Mouse (Mus musculus): ENCODE measurements around the gene Cobl. TPM values are rescaled to one million over a fixed set of nuclear protein-coding genes. Genes with fewer than 3 reads are reported as not detected.
A peak's percentile ranks its signal among the peaks of the same experiment; 100 is the strongest.

Cobl gene
- polyA plus RNA-seq, 1 experiment from 2014 or later: 3.3 TPM

DNA sequence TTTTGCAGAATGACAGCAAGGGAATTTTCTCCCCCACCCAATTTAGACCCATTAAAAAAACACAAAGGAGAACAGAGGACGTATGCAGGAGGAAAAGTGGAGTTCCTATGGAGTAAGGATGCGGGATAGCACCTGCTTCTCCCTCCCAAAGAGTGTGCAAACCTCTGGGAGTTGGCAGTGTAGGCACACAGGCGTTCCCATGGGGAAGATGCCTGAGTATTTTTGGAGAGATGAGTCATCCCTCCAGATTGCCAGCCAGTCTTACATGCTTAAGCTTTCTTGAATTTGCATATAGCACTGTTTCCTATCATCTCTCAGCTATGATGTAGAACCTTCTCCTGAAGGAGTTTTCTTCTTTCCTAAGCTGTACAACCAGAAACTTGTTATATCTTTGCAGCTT is 70.6 kb downstream of the Cobl start:
- DNase-seq (ENCODE audit: low spot score) (no peak), ATAC-seq (ENCODE audit: low FRiP score) (no peak)
- Histone ChIP-seq H3K36me3 (ENCODE audit: control insufficient read depth, insufficient read depth, low read length) (no peaks in the 10 kb centered on the region), H3K27ac (ENCODE audit: low read depth, low read length) (no peak overlapping the region), H3K4me1 (replicated peaks; ENCODE audit: control insufficient read depth, insufficient read depth, low read length) (no peaks in the 10 kb centered on the region), H3K4me3 (ENCODE audit: low read depth, low read length) (no peak overlapping the region), H3K27me3 (ENCODE audit: control insufficient read depth, insufficient read depth, low read length) (no peaks in the 10 kb centered on the region), H3K9ac (ENCODE audit: low read depth, low read length) (no peak overlapping the region), H3K9me3 (ENCODE audit: control insufficient read depth, low read length) (no peaks in the 10 kb centered on the region), H3K4me2 (replicated peaks; ENCODE audit: low read depth, low read length) (no peak overlapping the region)
- 78% methylated on average over 3 of the region's 3 CpGs for WGBS

DNA sequence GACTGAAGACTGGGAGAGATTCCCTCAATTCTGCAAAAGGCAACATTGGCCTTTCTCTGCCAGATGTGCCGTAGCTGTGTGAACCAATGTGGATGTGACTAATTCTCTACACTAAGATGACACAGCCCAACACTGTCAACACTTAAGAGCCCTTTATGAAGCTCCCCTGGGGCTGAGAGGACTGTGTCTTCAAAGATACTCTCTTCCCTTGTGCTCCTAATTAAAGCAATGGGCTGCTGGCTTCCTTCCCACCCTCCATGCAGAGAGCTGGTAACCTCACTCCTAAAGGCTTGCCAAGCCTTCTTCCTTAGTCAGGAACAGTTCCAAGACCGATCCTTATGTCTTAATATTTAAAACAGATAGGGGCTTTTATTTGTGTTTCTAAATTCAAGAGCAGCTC is 79.9 kb downstream of the Cobl start:
- Histone ChIP-seq H3K4me1 (replicated peaks; ENCODE audit: control insufficient read depth, insufficient read depth, low read length) (no peaks in the 10 kb centered on the region), H3K27ac (ENCODE audit: low read depth, low read length) (no peak overlapping the region), H3K9ac (ENCODE audit: low read depth, low read length) (no peak overlapping the region), H3K4me2 (replicated peaks; ENCODE audit: low read depth, low read length) (no peak overlapping the region), H3K9me3 (ENCODE audit: control insufficient read depth, low read length) (no peaks in the 10 kb centered on the region), H3K36me3 (ENCODE audit: control insufficient read depth, insufficient read depth, low read length) (no peaks in the 10 kb centered on the region), H3K27me3 (ENCODE audit: control insufficient read depth, insufficient read depth, low read length) (no peaks in the 10 kb centered on the region), H3K4me3 (ENCODE audit: low read depth, low read length) (no peak overlapping the region)
- DNase-seq (ENCODE audit: low spot score): no peak
- no peak for ATAC-seq (ENCODE audit: low FRiP score)
- 82% methylated on average over 2 of the region's 2 CpGs for WGBS

DNA sequence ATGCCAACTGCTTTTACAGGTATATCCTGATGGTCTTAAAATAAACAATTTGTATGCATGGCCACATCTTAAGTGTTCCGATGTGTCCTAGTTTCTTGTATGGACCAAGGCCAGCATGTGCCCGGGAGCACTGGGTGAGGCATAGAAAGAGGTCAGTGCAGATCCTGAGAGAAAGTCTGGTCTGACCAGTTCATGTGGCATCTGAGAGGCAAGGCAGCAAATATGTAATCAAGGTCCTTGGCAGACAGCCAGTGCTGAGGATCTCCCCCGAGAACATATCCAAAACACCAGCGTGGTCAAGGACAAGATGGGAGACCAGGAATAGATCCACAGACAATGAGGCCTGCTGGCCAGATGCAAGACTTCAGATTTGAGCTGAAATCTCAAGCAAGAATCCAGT is 81.8 kb downstream of the Cobl start:
- H3K4me1 ChIP-seq (replicated peaks; ENCODE audit: control insufficient read depth, insufficient read depth, low read length): no peaks in the 10 kb centered on the region
- no peak overlapping the region for H3K9ac ChIP-seq (ENCODE audit: low read depth, low read length)
- H3K27ac ChIP-seq (ENCODE audit: low read depth, low read length): no peak overlapping the region
- DNase-seq (ENCODE audit: low spot score) (no peak), ATAC-seq (ENCODE audit: low FRiP score) (no peak)
- whole genome bisulfite sequencing: 92% methylated on average over 4 of the region's 4 CpGs
- H3K36me3 ChIP-seq (ENCODE audit: control insufficient read depth, insufficient read depth, low read length): no peaks in the 10 kb centered on the region
- no peaks in the 10 kb centered on the region for H3K9me3 ChIP-seq (ENCODE audit: control insufficient read depth, low read length)
- H3K27me3 ChIP-seq (ENCODE audit: control insufficient read depth, insufficient read depth, low read length): no peaks in the 10 kb centered on the region
- no peak overlapping the region for H3K4me2 ChIP-seq (replicated peaks; ENCODE audit: low read depth, low read length)
- no peak overlapping the region for H3K4me3 ChIP-seq (ENCODE audit: low read depth, low read length)

DNA sequence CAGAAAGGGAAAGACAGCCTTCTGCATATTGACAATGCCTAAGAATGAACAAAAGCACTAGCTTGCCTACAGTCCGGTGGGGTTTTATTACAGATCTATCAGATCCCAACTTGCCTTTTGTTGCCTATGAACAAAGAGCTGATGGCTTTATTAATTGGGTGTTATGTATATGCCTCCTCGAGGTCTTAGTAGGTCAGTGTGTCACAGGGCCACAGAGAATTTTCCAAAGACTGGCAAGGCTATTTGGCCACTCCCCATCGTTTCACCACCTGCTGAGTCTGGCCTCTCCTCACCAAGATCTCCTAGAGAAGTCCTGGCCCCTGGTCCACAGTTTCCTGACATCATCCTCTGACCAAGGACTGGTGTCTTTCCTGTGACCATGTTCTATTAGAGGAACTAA is 83.7 kb downstream of the Cobl start:
- Histone ChIP-seq H3K9ac (ENCODE audit: low read depth, low read length) (no peak overlapping the region), H3K4me2 (replicated peaks; ENCODE audit: low read depth, low read length) (no peak overlapping the region), H3K36me3 (ENCODE audit: control insufficient read depth, insufficient read depth, low read length) (no peaks in the 10 kb centered on the region), H3K27me3 (ENCODE audit: control insufficient read depth, insufficient read depth, low read length) (no peaks in the 10 kb centered on the region), H3K4me1 (replicated peaks; ENCODE audit: control insufficient read depth, insufficient read depth, low read length) (no peaks in the 10 kb centered on the region), H3K9me3 (ENCODE audit: control insufficient read depth, low read length) (no peaks in the 10 kb centered on the region), H3K4me3 (ENCODE audit: low read depth, low read length) (no peak overlapping the region), H3K27ac (ENCODE audit: low read depth, low read length) (no peak overlapping the region)
- ATAC-seq (ENCODE audit: low FRiP score) (no peak), DNase-seq (ENCODE audit: low spot score) (no peak)
- WGBS: 35% methylated on average over 3 of the region's 3 CpGs

GRCm38 (mm10) chr11:12376628-12377027 is 88.1 kb downstream of the Cobl start:
- Histone ChIP-seq H3K9me3 (ENCODE audit: control insufficient read depth, low read length) (no peaks in the 10 kb centered on the region), H3K36me3 (ENCODE audit: control insufficient read depth, insufficient read depth, low read length) (no peaks in the 10 kb centered on the region), H3K4me3 (ENCODE audit: low read depth, low read length) (no peak overlapping the region), H3K9ac (ENCODE audit: low read depth, low read length) (no peak overlapping the region), H3K27me3 (ENCODE audit: control insufficient read depth, insufficient read depth, low read length) (no peaks in the 10 kb centered on the region), H3K27ac (ENCODE audit: low read depth, low read length) (no peak overlapping the region), H3K4me2 (replicated peaks; ENCODE audit: low read depth, low read length) (no peak overlapping the region), H3K4me1 (replicated peaks; ENCODE audit: control insufficient read depth, insufficient read depth, low read length) (no peaks in the 10 kb centered on the region)
- DNase-seq (ENCODE audit: low spot score) (no peak), ATAC-seq (ENCODE audit: low FRiP score) (no peak)
- WGBS: 48% methylated on average over 3 of the region's 3 CpGs

DNA sequence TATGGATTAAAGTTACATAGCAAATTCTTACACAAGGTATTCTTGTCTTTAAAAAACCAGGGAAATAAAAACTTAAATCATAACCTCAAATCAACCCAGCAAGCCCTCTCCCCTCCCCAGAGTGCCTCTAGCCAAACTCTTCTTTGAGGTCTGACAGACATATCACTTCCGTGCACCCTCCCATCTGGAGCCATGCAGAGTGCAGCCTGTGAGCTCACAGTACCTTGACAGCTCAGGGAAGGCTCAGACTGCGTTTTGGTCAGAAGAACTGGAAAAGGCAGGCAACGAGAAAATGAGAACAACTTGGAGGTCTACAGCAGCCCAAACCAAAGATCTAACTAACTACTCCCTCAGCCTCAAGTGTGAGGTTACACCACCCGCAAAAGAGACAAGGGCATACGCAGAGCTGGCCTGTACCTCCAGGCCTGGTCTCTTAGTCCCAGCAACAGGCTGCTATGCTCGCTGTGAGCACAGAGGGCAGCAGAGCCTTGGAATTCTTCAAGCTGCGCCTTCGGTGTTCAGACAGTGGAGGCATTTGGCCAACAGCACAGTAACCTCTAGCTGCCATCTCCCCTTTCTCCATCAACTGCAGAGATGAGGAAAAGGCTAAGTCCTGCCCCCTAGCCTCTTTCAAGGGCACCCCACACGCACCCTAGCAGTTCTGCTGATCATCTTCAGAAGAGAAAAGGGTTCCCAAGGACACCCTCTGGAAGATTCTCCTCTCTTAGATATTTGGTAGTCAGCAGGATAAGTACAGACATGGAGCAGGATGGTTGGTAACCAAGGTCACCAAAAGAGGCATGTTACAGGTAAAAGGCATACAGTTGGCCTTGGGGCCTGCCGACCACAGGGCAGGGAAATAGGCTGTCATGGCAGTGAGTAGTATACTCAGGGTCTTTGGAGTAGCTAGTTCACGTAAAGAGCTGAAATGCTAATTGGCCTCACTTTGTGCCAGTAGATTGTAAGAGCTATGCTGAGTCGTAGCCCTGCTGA is 91.4 kb downstream of the Cobl start:
- H3K36me3 ChIP-seq (ENCODE audit: control insufficient read depth, insufficient read depth, low read length): no peaks in the 10 kb centered on the region
- no peaks in the 10 kb centered on the region for H3K4me1 ChIP-seq (replicated peaks; ENCODE audit: control insufficient read depth, insufficient read depth, low read length)
- DNase-seq (ENCODE audit: low spot score) (peak; percentile 83), ATAC-seq (ENCODE audit: low FRiP score) (peak; percentile 94)
- no peak overlapping the region for H3K9ac ChIP-seq (ENCODE audit: low read depth, low read length)
- no peak overlapping the region for H3K4me2 ChIP-seq (replicated peaks; ENCODE audit: low read depth, low read length)
- no peak overlapping the region for H3K4me3 ChIP-seq (ENCODE audit: low read depth, low read length)
- WGBS: 38% methylated on average over 12 of the region's 12 CpGs
- no peaks in the 10 kb centered on the region for H3K9me3 ChIP-seq (ENCODE audit: control insufficient read depth, low read length)
- no peaks in the 10 kb centered on the region for H3K27me3 ChIP-seq (ENCODE audit: control insufficient read depth, insufficient read depth, low read length)
- no peak overlapping the region for H3K27ac ChIP-seq (ENCODE audit: low read depth, low read length)

GRCm38 (mm10) chr11:12370957-12371356 is 93.8 kb downstream of the Cobl start:
- H3K4me3 ChIP-seq (ENCODE audit: low read depth, low read length): no peak overlapping the region
- H3K9me3 ChIP-seq (ENCODE audit: control insufficient read depth, low read length): no peaks in the 10 kb centered on the region
- DNase-seq (ENCODE audit: low spot score) (no peak), ATAC-seq (ENCODE audit: low FRiP score) (no peak)
- no peaks in the 10 kb centered on the region for H3K27me3 ChIP-seq (ENCODE audit: control insufficient read depth, insufficient read depth, low read length)
- no peak overlapping the region for H3K4me2 ChIP-seq (replicated peaks; ENCODE audit: low read depth, low read length)
- no peak overlapping the region for H3K27ac ChIP-seq (ENCODE audit: low read depth, low read length)
- no peak overlapping the region for H3K9ac ChIP-seq (ENCODE audit: low read depth, low read length)
- no peaks in the 10 kb centered on the region for H3K4me1 ChIP-seq (replicated peaks; ENCODE audit: control insufficient read depth, insufficient read depth, low read length)
- no peaks in the 10 kb centered on the region for H3K36me3 ChIP-seq (ENCODE audit: control insufficient read depth, insufficient read depth, low read length)

DNA sequence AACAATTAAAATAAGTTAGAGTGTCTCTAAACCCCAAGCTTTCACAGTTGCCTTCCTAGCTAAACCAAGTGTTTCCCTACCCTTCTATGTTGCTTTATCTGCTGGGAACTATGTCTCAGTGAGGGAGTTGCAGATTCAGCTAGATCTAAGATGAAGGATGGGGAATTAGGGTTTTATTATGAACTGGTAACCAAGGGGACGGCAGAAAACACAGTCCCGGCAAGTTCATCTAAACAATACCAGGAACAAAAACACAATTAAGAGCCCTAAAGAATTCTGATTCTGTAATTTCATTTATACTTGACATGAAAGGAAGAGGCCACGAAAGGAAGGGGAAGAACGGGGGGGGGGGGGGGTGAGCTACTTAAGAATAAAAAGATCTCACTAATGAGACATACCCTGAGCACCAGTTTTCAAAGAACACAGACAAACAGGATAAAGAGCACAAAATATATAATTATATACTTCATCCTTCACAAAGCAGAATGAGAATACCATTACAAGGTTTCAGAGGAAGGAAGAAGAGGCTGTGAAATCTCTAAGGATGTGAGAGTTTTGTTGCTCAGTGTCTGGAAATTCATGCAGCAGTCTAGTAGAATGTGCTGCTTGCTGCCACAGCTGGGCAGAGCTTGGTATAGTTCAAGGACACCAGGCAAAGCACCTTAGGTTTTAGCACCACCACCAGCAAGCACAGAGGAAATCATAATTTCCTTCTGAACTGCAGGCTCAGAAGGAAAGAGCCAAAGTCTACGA is 97.2 kb downstream of the Cobl start:
- Histone ChIP-seq H3K4me2 (replicated peaks; ENCODE audit: low read depth, low read length) (no peak overlapping the region), H3K4me3 (ENCODE audit: low read depth, low read length) (no peak overlapping the region)
- no peak for ATAC-seq (ENCODE audit: low FRiP score)

More for the DNA sequence above, 97.2 kb downstream of the Cobl start:
- no peaks in the 10 kb centered on the region for H3K36me3 ChIP-seq (ENCODE audit: control insufficient read depth, insufficient read depth, low read length)
- H3K27me3 ChIP-seq (ENCODE audit: control insufficient read depth, insufficient read depth, low read length): no peaks in the 10 kb centered on the region
- no peaks in the 10 kb centered on the region for H3K4me1 ChIP-seq (replicated peaks; ENCODE audit: control insufficient read depth, insufficient read depth, low read length)
- no peak for DNase-seq (ENCODE audit: low spot score)
- 67% methylated on average over 5 of the region's 5 CpGs for WGBS
- H3K9me3 ChIP-seq (ENCODE audit: control insufficient read depth, low read length): no peaks in the 10 kb centered on the region
- no peak overlapping the region for H3K9ac ChIP-seq (ENCODE audit: low read depth, low read length)
- H3K27ac ChIP-seq (ENCODE audit: low read depth, low read length): no peak overlapping the region

Measured in hindbrain, embryonic 11.5 days (tissue).